Mouse (Mus musculus) limb, embryonic 14.5 days (tissue): ENCODE measurements around the gene Fam186b. TPM values are rescaled to one million over a fixed set of nuclear protein-coding genes. Genes with fewer than 3 reads are reported as not detected.
"Not testable (repeated sequence)": the region's sequence is repeated elsewhere in the genome, so short reads cannot be mapped to it uniquely, and the experiment has no call there.

Experiments used
- ATAC-seq: fragments of 200-750 bp; cut with Nextera tagmentation; 2 replicates; pipeline ENCODE4 v1.8.0; 2017; ENCODE audit warnings: low read depth, moderate number of reproducible peaks, moderate TSS enrichment; ENCODE audit not compliant: low FRiP score
- DNase-seq: peaks from one replicate; pipeline ENCODE4 v3.0.0-alpha.2; 2015; ENCODE audit warnings: low spot score
- H3K27ac ChIP-seq: fragments of 300-500 bp; sonication (generic); replicated peaks from 2 replicates; pipeline ENCODE4 v1.5.1; 2014; ENCODE audit warnings: low read depth, mild to moderate bottlenecking, low read length, moderate library complexity, mixed read lengths
- H3K27me3 ChIP-seq: fragments of 300-500 bp; sonication (generic); 2 replicates; pipeline ENCODE4 v1.6.1; 2014; ENCODE audit warnings: low read length, mixed read lengths; ENCODE audit not compliant: control insufficient read depth, insufficient read depth
- H3K36me3 ChIP-seq: fragments of 300-500 bp; sonication (generic); 2 replicates; pipeline ENCODE4 v1.6.1; 2014; ENCODE audit warnings: mild to moderate bottlenecking, low read length, moderate library complexity, mixed read lengths; ENCODE audit not compliant: control insufficient read depth, insufficient read depth
- H3K4me1 ChIP-seq: fragments of 300-500 bp; sonication (generic); 2 replicates; pipeline ENCODE4 v1.6.1; 2014; ENCODE audit warnings: antibody characterized with exemption, low read length, mixed read lengths; ENCODE audit not compliant: control insufficient read depth, insufficient read depth
- H3K4me2 ChIP-seq: fragments of 300-500 bp; sonication (generic); replicated peaks from 2 replicates; pipeline ENCODE4 v1.6.1; 2014; ENCODE audit warnings: low read depth, mild to moderate bottlenecking, low read length, moderate library complexity; ENCODE audit not compliant: severe bottlenecking
- H3K4me3 ChIP-seq: fragments of 300-500 bp; sonication (generic); replicated peaks from 2 replicates; pipeline ENCODE4 v1.5.1; 2014; ENCODE audit warnings: low read length
- H3K9ac ChIP-seq: fragments of 300-500 bp; sonication (generic); 2 replicates; pipeline ENCODE4 v1.6.1; 2014; ENCODE audit warnings: mild to moderate bottlenecking, low read depth, low read length, moderate library complexity; ENCODE audit not compliant: severe bottlenecking
- H3K9me3 ChIP-seq: fragments of 300-500 bp; sonication (generic); 2 replicates; pipeline ENCODE4 v1.6.1; 2016; ENCODE audit warnings: low read length; ENCODE audit not compliant: control insufficient read depth
- POLR2A ChIP-seq: fragments of 200-500 bp; IDR thresholded peaks from 2 replicates; pipeline ENCODE4 v1.8.0; 2012; ENCODE audit warnings: inconsistent platforms, mild to moderate bottlenecking, moderate library complexity, borderline replicate concordance; ENCODE audit not compliant: insufficient read depth, insufficient read length; ENCODE audit errors: extremely low read depth
- WGBS: fragments of 180-500 bp; shearing (Covaris S2); extraction: QIAGEN DNeasy Blood & Tissue Kit; methylation state at CpG from one replicate; pipeline ENCODE4 v1.1.7; 2014; 5-methylcytosine and 5-hydroxymethylcytosine counted together
- polyA plus RNA-seq, 2 experiments: library from polyadenylated mRNA; depleted of rRNA in 1 of 2; stranded (reverse) in 1 of 2; unstranded in 1 of 2; fragments of >200 nt; fragmentation: Nextera tagmentation in 1 of 2; extraction: Ambion mirVana in 1 of 2; gene quantifications; 2 replicates each; pipeline versions ENCODE4 v1.2.1 to v1.2.3; 2012 to 2014

Gene Fam186b
- polyA plus RNA-seq, 2 experiments: 0.19 to 0.32 TPM

GRCm38 (mm10) chr15:99249938-99250337 is 45.8 kb downstream of the Fam186b start:
- DNase-seq: no peak
- no peaks in the 10 kb centered on the region for H3K27me3 ChIP-seq
- 96% methylated on average over 11 of the region's 11 CpGs for WGBS
- H3K9ac ChIP-seq: no peak overlapping the region
- no peak for ATAC-seq
- no peak overlapping the region for H3K4me3 ChIP-seq
- no peak for TF ChIP-seq POLR2A
- no peaks in the 10 kb centered on the region for H3K9me3 ChIP-seq
- H3K36me3 ChIP-seq: peaks cover 46% of the 10 kb centered on the region
- H3K27ac ChIP-seq: no peak overlapping the region
- H3K4me2 ChIP-seq: no peak overlapping the region
- H3K4me1 ChIP-seq: peaks cover 7% of the 10 kb centered on the region; the same call in 1 of the 2 replicates

GRCm38 (mm10) chr15:99248972-99249371 is 46.7 kb downstream of the Fam186b start:
- Histone ChIP-seq H3K36me3 (peaks cover 56% of the 10 kb centered on the region), H3K9ac (no peak overlapping the region), H3K4me2 (no peak overlapping the region), H3K4me1 (peaks cover 7% of the 10 kb centered on the region; the same call in 1 of the 2 replicates), H3K9me3 (no peaks in the 10 kb centered on the region), H3K27me3 (no peaks in the 10 kb centered on the region), H3K27ac (no peak overlapping the region), H3K4me3 (no peak overlapping the region)
- no peak for DNase-seq
- TF ChIP-seq POLR2A: no peak
- no peak for ATAC-seq
- WGBS: 87% methylated on average over 9 of the region's 9 CpGs

GRCm38 (mm10) chr15:99246736-99247135 is 49.0 kb downstream of the Fam186b start:
- not testable (repeated sequence) for H3K27me3 ChIP-seq, H3K4me3 ChIP-seq, H3K9ac ChIP-seq, H3K4me2 ChIP-seq, ATAC-seq, DNase-seq, H3K4me1 ChIP-seq, H3K9me3 ChIP-seq, H3K27ac ChIP-seq
- 79% methylated on average over 6 of the region's 6 CpGs for WGBS
- H3K36me3 ChIP-seq: peaks cover 75% of the 10 kb centered on the region

GRCm38 (mm10) chr15:99242045-99242444 is 53.6 kb downstream of the Fam186b start:
- no peak for ATAC-seq

GRCm38 (mm10) chr15:99241249-99241648 is 54.4 kb downstream of the Fam186b start:
- TF ChIP-seq POLR2A: no peak
- Histone ChIP-seq H3K4me2 (no peak overlapping the region), H3K4me3 (no peak overlapping the region), H3K27ac (no peak overlapping the region), H3K4me1 (no peaks in the 10 kb centered on the region), H3K9me3 (no peaks in the 10 kb centered on the region), H3K27me3 (no peaks in the 10 kb centered on the region), H3K36me3 (peaks cover 48% of the 10 kb centered on the region), H3K9ac (no peak overlapping the region)
- WGBS: 69% methylated on average over 4 of the region's 4 CpGs
- ATAC-seq (no peak), DNase-seq (no peak)

More at GRCm38 (mm10) chr15:99242045-99242444, 53.6 kb downstream of the Fam186b start:
- H3K4me3 ChIP-seq: no peak overlapping the region
- H3K27ac ChIP-seq: no peak overlapping the region
- H3K9ac ChIP-seq: no peak overlapping the region
- DNase-seq: no peak
- peaks cover 55% of the 10 kb centered on the region for H3K36me3 ChIP-seq
- no peaks in the 10 kb centered on the region for H3K27me3 ChIP-seq
- 83% methylated on average over 9 of the region's 10 CpGs for WGBS
- no peak for TF ChIP-seq POLR2A
- H3K9me3 ChIP-seq: no peaks in the 10 kb centered on the region
- H3K4me1 ChIP-seq: no peaks in the 10 kb centered on the region
- H3K4me2 ChIP-seq: no peak overlapping the region

GRCm38 (mm10) chr15:99240129-99240528 is 55.6 kb downstream of the Fam186b start:
- H3K9me3 ChIP-seq: no peaks in the 10 kb centered on the region
- no peak for DNase-seq
- H3K9ac ChIP-seq: no peak overlapping the region
- no peak for TF ChIP-seq POLR2A
- no peaks in the 10 kb centered on the region for H3K27me3 ChIP-seq
- 64% methylated on average over 4 of the region's 4 CpGs for WGBS
- no peak overlapping the region for H3K27ac ChIP-seq
- no peaks in the 10 kb centered on the region for H3K4me1 ChIP-seq
- H3K36me3 ChIP-seq: peaks cover 39% of the 10 kb centered on the region
- no peak overlapping the region for H3K4me2 ChIP-seq
- no peak overlapping the region for H3K4me3 ChIP-seq
- ATAC-seq: no peak
